Mouse (Mus musculus): ENCODE data around the gene Ttc12.

The Ttc12 gene

DNA sequence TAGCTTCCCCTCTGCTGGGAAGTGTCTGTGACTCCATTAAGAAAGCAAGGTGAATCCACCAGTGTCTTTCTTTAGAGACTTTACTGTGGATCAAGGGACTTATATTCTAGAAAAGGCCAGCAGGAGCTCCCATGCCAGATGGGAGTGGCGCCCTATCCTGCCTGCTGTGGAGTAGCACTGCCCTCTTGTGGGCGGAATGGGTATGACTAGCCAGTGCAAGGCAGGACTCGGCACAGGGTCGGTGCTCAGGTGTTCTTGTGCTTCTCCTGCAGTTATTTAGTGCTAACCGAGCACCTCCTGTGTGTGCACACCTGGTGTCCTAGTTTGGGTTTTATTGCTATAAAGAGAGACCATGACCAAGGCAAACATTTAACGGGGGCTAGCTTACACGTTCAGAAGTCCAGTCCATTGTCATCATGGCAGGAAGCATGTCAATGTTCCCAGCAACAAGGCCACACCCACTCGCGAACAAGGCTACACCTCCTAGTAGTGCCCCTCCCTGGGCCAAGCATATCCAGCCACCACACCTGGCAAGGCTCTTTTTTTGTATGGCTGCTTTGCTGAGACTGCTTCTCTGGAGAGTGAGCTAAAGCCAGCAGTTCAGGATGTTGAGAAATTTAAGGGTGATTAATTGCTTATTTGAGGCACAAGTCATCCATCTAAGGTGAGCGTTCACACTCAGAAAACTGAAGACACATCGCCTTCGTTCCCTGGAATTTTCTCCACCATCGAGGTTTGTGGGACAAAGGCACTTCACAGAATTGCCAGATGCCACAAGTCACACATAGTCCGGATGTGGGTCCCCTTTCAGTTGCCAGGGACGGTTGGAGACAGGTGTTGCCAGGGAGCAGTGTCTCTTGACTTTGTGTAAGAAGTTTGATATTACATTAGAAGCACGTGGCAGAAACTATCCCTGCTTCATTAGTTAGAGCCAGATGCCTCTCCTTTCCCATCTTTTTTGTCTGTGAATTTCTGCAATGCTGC lies 3.2 kb upstream of the Ttc12 start:
- DNase-seq, result peak; percentile 87

DNA sequence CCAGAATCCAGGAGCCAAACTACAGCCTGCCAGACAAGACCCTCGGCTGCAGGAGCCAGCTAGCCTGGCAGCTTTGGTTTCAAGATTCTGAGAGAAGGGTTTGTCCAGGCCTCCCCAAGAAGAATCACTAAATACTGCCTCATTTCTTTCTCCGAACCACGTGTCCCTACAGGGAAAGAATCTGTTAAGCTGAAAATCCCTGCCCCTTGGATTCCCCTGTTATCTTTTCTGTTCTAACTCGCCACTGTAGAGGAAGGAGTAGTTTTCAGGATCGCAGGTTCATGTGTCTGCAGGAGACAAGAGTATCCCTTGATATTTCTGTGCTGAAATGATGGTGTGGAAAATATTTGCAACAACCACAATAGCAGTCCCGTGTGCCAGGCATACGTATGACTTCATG lies 2.2 kb upstream of the Ttc12 start:
- no peak for DNase-seq

DNA sequence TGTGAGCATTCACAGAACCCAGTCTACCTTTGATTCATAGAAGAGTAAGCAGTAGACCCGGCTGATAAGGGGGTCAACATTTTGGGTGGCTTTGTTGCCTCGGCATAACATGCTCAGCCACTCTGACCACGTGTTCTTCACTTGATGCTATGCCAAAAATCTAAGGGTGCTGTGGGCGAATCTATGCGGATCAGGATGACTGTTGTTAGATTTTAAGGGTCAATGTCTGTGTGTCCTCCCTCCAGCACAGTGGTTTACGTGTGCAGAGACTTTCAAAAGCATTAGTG lies 1.6 kb upstream of the Ttc12 start:
- DNase-seq, result no peak

DNA sequence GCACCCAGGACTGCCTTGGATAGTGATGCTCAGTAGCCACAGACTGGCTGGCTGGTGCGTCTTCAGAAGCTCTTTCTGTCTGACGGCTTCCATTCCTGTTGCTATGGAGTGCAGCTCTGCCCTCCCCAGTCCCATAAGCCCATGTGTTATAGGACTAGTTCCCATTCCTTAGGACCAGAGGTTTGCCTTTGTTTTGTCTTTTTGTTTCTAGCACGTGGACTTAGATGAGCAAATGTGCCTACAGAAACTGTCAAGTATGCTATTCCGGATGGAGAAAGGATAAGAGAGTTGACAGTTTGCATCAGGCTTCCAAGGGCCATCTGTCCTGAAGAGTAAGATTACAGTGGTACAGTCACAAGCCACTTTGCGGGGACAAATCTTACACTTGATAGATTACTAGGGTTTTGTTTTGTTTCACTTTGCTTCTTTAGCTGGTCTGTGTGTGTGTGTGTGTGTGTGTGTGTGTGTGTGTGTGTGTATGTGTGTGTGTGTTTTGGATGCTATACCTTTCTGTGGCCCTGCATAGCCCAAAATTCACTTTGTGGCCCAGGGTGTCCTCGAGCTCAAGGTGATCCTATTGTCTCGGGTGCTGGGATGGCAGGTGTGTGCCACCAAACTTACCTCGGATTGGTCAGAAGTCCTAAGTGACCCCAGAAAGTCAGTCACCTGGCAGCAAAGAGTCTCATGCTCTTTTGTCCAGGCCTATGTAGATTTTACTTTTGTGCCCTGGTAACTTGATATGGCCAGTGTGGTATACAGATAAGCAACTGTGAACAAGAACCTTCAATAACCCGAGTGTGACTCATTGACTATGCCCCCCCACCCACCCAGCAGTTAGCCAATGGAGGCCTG lies 1.0 kb upstream of the Ttc12 start:
- no peak for DNase-seq

DNA sequence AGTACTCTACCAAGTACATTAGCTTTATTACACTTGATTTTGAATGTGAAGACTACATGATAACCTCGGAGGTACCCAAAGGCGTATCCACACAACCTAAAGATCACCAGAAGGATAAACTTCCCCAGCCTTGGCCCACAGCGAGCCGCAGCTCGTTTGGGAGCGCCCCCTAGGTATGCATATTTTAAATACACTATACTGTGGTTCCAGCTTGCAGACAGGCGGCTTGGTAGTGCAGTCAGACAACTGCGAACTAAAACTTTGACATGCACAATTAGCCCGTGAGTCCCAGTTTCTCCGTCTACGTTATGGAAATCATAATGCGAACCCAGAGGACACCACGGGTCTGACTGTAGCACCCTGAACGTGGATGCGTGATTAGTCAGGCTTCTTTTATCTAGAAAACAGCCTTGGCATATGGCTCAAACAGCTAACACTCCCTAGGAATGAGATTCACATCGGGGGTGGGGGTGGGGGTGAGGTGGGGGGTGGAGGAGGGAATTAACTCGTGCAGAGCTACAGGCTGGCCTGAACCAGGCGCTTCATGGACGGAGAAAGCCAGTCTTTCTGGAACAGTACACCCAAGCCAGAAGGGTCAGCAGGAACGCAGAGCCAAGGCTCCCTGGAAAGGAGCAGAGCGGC lies 654 bp downstream of the Ttc12 start:
- DNase-seq, result peak; percentile 55

DNA sequence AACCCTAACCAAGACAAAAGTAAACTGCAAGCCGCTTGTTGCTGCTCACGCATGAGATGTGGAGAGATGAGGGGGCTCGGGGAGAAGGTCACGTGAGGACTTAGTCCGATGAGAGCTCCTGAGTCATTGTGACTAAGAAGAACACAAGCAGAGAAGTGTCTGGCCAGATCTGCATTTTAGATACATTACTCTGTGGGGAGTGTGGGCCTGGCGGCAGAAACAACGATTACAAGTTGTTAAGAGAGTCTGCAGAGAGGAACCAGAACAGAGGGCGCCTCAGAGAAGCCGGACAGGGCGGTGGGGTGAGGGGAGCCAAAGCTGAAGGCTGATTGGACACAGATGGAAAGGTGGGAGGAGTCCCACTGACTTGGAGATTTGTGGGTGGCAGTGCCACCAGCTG lies 2.7 kb downstream of the Ttc12 start:
- DNase-seq, result no peak

DNA sequence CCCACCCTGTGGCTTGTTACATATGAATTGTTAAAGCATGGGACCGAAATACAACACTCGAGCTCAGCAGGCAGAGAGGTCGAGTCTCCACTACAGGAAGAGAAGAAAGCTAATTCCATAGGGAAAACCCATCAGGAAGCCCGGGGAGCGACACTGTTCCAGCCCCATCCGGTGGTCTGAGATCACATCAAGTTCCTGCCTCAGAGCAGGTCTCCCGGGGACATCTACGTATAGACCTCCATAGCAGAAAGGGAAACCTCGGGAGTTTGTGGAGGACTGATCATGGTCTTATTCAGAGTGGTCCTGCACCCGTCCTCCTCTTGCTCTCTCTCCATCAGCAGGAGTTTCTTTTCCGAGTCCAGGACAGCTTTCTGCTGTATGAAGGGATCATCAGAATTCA lies 13.9 kb downstream of the Ttc12 start:
- DNase-seq, result no peak

DNA sequence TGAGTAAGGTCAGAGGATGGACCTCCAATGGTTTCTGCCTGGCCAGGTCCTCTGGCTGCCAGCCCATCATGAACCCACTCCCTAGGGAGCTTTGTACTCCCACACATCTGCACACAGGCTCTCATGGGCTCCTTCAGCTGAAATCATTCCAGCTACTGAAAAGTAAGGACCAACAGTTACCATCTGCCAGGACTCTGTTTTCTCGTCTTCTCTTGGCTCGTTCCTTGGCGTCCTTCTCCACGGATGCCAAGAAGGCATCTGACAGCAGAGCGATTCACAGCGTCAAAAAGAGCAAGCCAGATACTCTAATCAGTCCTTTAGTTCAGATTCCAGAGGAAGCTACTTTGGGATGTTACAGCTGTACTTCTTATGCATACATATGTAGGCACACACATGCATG lies 15.1 kb downstream of the Ttc12 start:
- no peak for DNase-seq

DNA sequence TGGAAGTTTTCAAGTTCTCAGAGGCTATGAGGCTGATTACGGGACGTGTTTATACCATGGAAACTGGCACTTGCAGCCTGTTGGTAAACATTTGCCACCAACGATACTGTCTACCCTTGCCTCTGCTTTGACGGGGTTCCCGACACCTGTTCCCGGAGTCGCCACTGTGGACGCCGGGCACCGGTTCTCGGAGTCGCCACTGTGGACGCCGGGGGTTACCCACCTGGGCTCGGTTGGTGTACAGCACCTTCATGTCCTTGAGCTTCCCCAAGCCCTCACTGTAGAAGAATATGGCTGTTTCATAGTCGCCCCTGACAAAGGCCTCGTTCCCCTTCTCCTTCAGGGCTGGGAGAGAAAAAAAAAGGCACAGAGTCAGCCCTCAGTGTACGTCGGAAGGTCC lies 16.0 kb downstream of the Ttc12 start:
- DNase-seq, result no peak

DNA sequence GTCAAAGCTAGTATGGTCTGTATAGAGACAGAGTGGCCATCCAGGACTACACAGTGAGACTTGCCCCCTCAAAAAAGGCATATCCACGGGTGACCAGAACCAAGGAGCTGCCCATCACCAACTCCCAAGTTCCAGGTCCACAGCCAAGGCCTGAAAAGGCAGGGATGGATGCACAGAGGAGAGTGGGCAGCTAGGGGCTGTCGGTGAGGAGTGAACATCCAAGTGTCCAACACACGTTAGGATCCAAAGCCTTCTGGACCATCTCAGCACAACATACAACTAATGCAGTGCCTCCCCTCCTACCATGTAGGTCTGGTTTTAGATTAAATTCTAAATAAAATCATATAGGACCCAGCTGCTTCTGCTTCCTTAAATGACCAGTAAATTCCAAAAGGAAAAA lies 29.9 kb downstream of the Ttc12 start:
- no peak for DNase-seq

DNA sequence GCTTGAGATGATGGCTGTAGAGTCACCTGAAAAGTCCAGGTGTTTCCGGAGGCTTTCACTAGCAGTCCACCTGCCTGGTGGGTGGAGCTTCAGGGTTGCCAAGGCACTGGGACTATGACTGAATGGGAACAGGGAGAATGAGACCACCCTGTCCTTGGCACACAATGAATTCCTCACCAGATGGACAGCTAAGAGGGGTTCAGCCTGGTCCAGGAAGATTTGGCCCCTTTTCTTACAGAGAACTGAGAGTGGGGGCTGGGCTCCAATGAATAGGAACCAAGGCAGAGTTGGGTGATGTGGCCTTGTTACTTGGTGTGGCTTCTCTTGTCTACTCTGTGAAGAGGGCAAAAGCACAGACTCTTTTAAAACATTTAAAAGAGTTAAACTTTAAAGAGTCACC lies 33.6 kb downstream of the Ttc12 start:
- no peak for DNase-seq

DNA sequence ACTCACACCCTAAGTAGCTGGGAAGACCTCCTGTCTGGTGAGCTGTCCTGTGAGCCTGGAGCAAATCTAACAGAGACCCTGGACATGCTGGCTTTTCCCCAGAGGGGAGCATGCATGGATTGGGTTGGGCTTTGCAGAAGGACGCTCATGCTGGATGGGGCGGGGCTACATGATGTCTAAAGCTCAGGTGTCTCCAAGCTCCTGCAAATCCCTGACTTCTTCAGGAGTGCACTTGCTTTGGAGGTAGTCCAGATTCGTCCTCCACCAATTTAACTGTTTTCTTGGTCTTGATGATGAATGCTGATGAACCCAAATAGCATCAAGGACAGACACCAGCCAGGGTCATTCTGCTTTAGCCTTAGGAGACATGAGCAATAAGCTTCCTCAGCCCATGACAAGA lies 35.5 kb downstream of the Ttc12 start:
- DNase-seq, result no peak

DNA sequence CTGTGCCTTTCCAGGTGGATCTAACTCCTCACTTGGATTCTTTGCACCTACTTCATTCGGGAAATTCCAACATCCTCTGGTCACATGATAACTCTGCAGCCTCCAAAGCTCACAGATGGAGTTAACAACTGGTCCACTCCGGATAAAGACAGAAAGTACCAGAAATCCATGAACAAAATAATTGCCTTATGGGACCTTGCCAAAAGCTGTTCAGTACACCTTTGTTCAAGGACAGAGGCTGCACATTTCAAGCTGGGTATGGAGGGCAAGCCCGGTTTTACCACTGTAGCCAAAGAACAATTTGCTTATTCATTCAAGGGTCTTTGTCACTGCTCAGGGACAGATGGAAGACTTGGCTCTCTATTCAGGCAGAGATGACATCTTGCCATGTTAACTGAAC lies 43.4 kb downstream of the Ttc12 start:
- DNase-seq, result no peak

DNA sequence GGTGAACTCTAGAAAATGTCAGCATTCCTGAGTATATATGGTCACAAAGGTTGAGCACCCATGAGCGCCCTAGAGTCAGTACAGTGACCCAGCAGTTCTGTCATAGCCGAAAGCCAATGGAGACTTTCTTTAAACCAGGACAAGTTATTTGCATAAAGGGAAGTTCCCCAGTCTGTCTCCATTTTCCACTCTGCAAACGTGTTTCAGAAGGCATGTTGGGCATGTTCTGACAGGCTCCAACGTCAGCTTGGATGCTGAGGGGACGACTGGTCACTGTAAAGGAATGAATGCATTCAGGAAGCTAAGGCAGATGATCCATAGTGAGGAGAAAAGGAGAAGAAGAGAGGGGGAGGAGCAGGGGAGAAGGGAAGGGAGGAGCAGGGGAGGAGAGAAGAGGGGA lies 58.5 kb downstream of the Ttc12 start:
- DNase-seq, result no peak

DNA sequence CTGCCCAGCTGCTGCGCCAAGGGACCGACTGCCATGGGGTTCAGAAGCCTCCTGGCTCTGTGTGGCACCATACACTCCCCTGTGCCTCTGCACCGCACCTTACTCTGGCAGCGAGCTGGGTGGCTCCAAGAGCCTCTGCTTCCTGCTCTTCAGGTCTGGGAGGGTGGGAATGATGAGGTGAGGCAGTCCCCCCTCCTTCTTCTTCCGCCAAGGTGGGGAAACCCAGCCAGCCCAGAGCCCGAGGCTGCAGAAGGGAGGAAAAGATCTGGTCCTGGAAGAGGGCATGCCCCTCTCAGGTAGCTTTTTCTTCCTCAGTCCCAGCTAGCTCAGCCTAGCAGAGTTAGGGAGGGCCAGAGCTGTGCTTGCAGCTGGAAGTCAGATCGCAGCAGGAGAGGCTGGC lies 59.1 kb downstream of the Ttc12 start, which contains the start of gene Ankk1:
Ankk1 (minus strand) TSS at position 101 of the 400 bp plus-strand sequence.
- no peak for DNase-seq

DNA sequence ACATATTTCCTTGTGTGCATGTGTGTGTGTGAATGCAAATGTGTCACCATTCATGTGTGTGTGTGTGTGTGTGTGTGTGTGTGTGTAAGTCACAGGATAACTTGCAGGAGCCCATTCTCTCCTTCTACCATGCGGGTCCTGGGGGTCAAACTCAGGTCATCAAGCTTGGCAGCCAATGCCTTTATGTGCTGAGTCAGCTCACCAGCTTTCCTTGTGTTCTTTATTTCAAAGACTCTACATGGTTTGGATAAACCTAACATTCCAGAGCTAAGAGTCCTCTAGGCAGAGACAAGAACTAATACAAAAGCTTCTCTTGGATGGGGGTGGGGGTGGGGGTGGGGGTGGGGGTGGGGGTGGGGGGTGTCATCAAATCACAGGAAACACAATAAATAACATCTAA lies 60.4 kb downstream of the Ttc12 start:
- DNase-seq, result no peak

DNA sequence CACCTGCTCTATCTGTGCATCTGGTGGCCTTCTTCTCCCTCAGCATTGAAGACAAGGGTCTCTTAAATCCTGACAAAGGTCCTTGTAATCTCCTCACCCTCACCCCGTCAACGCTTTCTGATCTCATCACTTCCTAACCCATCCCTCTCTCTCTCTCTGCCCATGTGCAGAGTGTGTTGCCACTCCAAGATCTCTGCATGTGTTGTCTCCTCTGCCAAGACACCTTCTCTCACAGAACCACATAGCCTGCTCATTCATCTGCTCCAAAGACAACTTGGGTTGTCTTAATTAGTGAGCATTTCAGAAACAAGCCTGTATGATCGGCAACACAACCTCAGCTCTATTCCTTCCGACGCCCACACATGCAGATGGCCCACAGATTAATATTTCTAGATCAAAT lies 62.2 kb downstream of the Ttc12 start:
- no peak for DNase-seq

DNA sequence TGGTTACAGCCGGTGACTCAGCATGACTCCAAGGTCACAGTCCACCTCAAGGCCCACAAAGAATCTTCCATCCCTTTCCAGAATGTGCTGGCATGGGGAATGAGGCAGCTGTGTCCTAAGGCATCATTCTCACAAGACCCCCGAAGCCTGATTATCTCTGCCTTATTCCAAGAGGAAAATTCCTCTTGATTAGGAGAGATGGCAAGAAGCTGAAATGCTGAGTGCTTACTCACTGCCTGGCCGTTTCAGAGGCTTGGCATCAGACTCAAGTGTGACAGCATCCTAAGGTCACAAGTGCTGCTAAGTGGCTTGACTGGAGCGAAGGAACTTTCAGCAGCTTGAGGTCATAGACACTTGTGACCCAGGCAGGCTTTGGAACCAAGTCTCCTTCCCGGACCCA lies 75.4 kb downstream of the Ttc12 start:
- DNase-seq, result no peak

DNA sequence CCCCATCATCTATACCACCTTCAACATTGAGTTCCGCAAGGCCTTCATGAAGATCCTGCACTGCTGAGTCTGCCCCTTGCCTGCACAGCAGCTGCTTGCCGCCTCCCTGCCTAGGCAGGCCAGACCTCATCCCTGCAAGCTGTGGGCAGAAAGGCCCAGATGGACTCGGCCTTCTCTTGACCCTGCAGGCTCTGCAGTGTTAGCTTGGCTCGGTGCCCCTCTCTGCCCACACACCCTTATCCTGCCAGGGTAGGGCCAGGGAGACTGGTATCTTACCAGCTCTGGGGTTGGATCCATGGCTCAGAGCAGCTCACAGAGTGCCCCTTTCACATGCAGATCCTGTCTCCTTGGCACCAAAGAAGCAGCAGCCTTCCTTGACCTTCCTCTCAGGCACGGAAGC lies 79.0 kb downstream of the Ttc12 start:
- no peak for DNase-seq

DNA sequence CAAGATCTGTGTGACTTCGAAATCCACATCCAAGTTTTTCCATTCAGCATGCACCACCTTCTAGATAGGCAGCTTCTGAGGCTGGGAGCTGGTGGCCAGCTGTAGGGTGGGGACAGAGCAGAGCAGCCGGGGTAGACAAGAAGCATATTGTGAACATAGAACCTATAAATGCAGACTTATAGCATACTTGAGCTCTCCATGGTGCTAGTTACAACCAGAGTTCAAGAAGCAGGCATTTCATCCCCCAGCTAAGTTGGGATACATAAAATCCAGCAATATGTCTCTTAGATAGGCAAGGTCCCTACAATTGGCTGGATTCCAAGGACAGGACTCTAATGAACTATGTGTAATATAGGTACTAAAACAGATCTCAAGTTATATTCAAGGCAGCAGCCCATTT lies 82.3 kb downstream of the Ttc12 start:
- no peak for DNase-seq

DNA sequence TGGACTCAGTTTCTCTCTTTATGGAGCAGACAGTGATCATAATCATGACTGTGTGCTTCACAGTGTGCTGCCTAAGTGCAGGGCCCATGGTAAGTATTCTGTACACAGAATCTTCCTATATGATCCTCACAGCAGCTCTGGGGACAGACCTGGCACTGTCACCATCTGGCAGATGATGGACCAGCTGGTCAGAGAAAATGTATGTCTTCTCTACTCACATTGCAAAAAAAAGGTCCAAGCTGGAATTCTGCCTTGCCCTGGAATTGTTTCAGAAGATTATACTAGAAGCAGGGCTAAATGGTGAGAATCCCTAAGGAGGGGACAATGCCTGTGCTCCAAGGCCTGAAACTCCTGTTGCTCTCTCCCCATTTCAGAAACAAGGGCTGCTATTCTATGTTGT lies 90.0 kb downstream of the Ttc12 start:
- DNase-seq, result no peak

DNA sequence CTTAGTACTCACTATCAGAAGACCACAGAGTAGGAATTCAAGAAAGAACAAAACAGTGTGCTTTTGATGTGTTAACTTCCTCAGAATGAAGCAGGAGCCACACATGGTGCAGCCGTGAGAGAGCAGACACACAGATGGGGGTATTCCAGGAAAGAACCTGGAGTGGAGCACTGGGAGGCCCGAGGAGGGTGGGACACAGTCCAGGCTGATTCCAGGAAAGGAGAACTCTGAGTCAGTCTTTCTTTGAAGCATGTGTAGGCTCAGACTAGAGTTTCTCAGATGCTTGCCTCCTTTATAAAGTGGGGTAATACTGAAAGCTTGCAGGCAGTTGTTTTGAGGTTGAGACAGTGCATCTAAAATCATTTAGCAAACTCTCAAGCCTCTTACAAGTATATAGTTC lies 93.8 kb downstream of the Ttc12 start:
- no peak for DNase-seq

All from kidney, postnatal 14 days (tissue).